Mouse (Mus musculus): Measurements from ENCODE around the gene Mrpl36. TPM values are rescaled to one million over a fixed set of nuclear protein-coding genes. Genes with fewer than 3 reads are reported as not detected.

Mrpl36 gene
- polyA plus RNA-seq, 1 experiment from 2014 or later = 73.0 TPM

- no peak overlapping the region for H3K4me3 ChIP-seq (ENCODE audit: low read depth, low read length)
- no peak overlapping the region for H3K9ac ChIP-seq (ENCODE audit: low read depth, low read length)
- no peaks in the 10 kb centered on the region for H3K9me3 ChIP-seq (replicated peaks; ENCODE audit: control insufficient read depth, low read length, poor library complexity, severe bottlenecking)
- WGBS = 46% methylated on average over 7 of the region's 7 CpGs
- H3K27me3 ChIP-seq (ENCODE audit: control insufficient read depth, insufficient read depth, low read depth, low read length) = no peaks in the 10 kb centered on the region
- ATAC-seq = no peak
- H3K27ac ChIP-seq (ENCODE audit: low read length) = no peak overlapping the region
- no peaks in the 10 kb centered on the region for H3K36me3 ChIP-seq (ENCODE audit: control insufficient read depth, insufficient read depth, low read length)
- no peak overlapping the region for H3K4me2 ChIP-seq (ENCODE audit: low read length)
- peaks cover 1% of the 10 kb centered on the region for H3K4me1 ChIP-seq (ENCODE audit: control insufficient read depth, insufficient read depth, low read length)
Observed at GRCm38 (mm10) chr13:73336753-73337152, 8.4 kb downstream of the Mrpl36 start.

- Histone ChIP-seq H3K4me1 (ENCODE audit: control insufficient read depth, insufficient read depth, low read length) (no peaks in the 10 kb centered on the region), H3K4me2 (ENCODE audit: low read length) (no peak overlapping the region), H3K4me3 (ENCODE audit: low read depth, low read length) (no peak overlapping the region), H3K36me3 (ENCODE audit: control insufficient read depth, insufficient read depth, low read length) (no peaks in the 10 kb centered on the region), H3K9me3 (replicated peaks; ENCODE audit: control insufficient read depth, low read length, poor library complexity, severe bottlenecking) (no peaks in the 10 kb centered on the region), H3K27me3 (ENCODE audit: control insufficient read depth, insufficient read depth, low read depth, low read length) (no peaks in the 10 kb centered on the region), H3K9ac (ENCODE audit: low read depth, low read length) (no peak overlapping the region), H3K27ac (ENCODE audit: low read length) (no peak overlapping the region)
- no peak for ATAC-seq
- 78% methylated on average over 9 of the region's 9 CpGs for whole genome bisulfite sequencing
Observed at GRCm38 (mm10) chr13:73345102-73345890, 17.0 kb downstream of the Mrpl36 start.

- H3K27me3 ChIP-seq (ENCODE audit: control insufficient read depth, insufficient read depth, low read depth, low read length) = no peaks in the 10 kb centered on the region
- no peaks in the 10 kb centered on the region for H3K36me3 ChIP-seq (ENCODE audit: control insufficient read depth, insufficient read depth, low read length)
- no peak for ATAC-seq
- H3K9ac ChIP-seq (ENCODE audit: low read depth, low read length) = no peak overlapping the region
- 60% methylated on average over 2 of the region's 2 CpGs for WGBS
- H3K4me2 ChIP-seq (ENCODE audit: low read length) = no peak overlapping the region
- no peaks in the 10 kb centered on the region for H3K4me1 ChIP-seq (ENCODE audit: control insufficient read depth, insufficient read depth, low read length)
- H3K9me3 ChIP-seq (replicated peaks; ENCODE audit: control insufficient read depth, low read length, poor library complexity, severe bottlenecking) = no peaks in the 10 kb centered on the region
- H3K27ac ChIP-seq (ENCODE audit: low read length) = no peak overlapping the region
- no peak overlapping the region for H3K4me3 ChIP-seq (ENCODE audit: low read depth, low read length)
Observed at GRCm38 (mm10) chr13:73346131-73346530, 17.8 kb downstream of the Mrpl36 start.

GRCm38 (mm10) chr13:73346743-73347142 lies 18.4 kb downstream of the Mrpl36 start:
- no peaks in the 10 kb centered on the region for H3K36me3 ChIP-seq (ENCODE audit: control insufficient read depth, insufficient read depth, low read length)
- H3K27ac ChIP-seq (ENCODE audit: low read length) = no peak overlapping the region
- H3K9me3 ChIP-seq (replicated peaks; ENCODE audit: control insufficient read depth, low read length, poor library complexity, severe bottlenecking) = no peaks in the 10 kb centered on the region
- H3K27me3 ChIP-seq (ENCODE audit: control insufficient read depth, insufficient read depth, low read depth, low read length) = no peaks in the 10 kb centered on the region
- no peak overlapping the region for H3K4me2 ChIP-seq (ENCODE audit: low read length)
- no peak for ATAC-seq
- H3K4me1 ChIP-seq (ENCODE audit: control insufficient read depth, insufficient read depth, low read length) = no peaks in the 10 kb centered on the region
- 73% methylated on average over 4 of the region's 4 CpGs for WGBS
- no peak overlapping the region for H3K9ac ChIP-seq (ENCODE audit: low read depth, low read length)
- no peak overlapping the region for H3K4me3 ChIP-seq (ENCODE audit: low read depth, low read length)

- no peaks in the 10 kb centered on the region for H3K36me3 ChIP-seq (ENCODE audit: control insufficient read depth, insufficient read depth, low read length)
- no peaks in the 10 kb centered on the region for H3K4me1 ChIP-seq (ENCODE audit: control insufficient read depth, insufficient read depth, low read length)
- no peak overlapping the region for H3K4me3 ChIP-seq (ENCODE audit: low read depth, low read length)
- no peak overlapping the region for H3K9ac ChIP-seq (ENCODE audit: low read depth, low read length)
- no peak for ATAC-seq
- H3K9me3 ChIP-seq (replicated peaks; ENCODE audit: control insufficient read depth, low read length, poor library complexity, severe bottlenecking) = no peaks in the 10 kb centered on the region
- 70% methylated on average over 3 of the region's 3 CpGs for WGBS
- no peak overlapping the region for H3K27ac ChIP-seq (ENCODE audit: low read length)
- H3K27me3 ChIP-seq (ENCODE audit: control insufficient read depth, insufficient read depth, low read depth, low read length) = no peaks in the 10 kb centered on the region
- H3K4me2 ChIP-seq (ENCODE audit: low read length) = no peak overlapping the region
Observed at GRCm38 (mm10) chr13:73347171-73347570, 18.9 kb downstream of the Mrpl36 start.

GRCm38 (mm10) chr13:73347922-73348650 lies 19.8 kb downstream of the Mrpl36 start:
- Histone ChIP-seq H3K4me1 (ENCODE audit: control insufficient read depth, insufficient read depth, low read length) (no peaks in the 10 kb centered on the region), H3K27ac (ENCODE audit: low read length) (no peak overlapping the region), H3K36me3 (ENCODE audit: control insufficient read depth, insufficient read depth, low read length) (no peaks in the 10 kb centered on the region), H3K9ac (ENCODE audit: low read depth, low read length) (no peak overlapping the region), H3K4me2 (ENCODE audit: low read length) (no peak overlapping the region), H3K27me3 (ENCODE audit: control insufficient read depth, insufficient read depth, low read depth, low read length) (no peaks in the 10 kb centered on the region), H3K4me3 (ENCODE audit: low read depth, low read length) (no peak overlapping the region), H3K9me3 (replicated peaks; ENCODE audit: control insufficient read depth, low read length, poor library complexity, severe bottlenecking) (no peaks in the 10 kb centered on the region)
- 88% methylated on average over 7 of the region's 7 CpGs for WGBS
- ATAC-seq = no peak

GRCm38 (mm10) chr13:73350741-73351140 lies 22.4 kb downstream of the Mrpl36 start:
- no peak overlapping the region for H3K9ac ChIP-seq (ENCODE audit: low read depth, low read length)
- no peaks in the 10 kb centered on the region for H3K36me3 ChIP-seq (ENCODE audit: control insufficient read depth, insufficient read depth, low read length)
- ATAC-seq = no peak
- WGBS = 89% methylated on average over 9 of the region's 9 CpGs
- H3K4me3 ChIP-seq (ENCODE audit: low read depth, low read length) = no peak overlapping the region
- no peaks in the 10 kb centered on the region for H3K27me3 ChIP-seq (ENCODE audit: control insufficient read depth, insufficient read depth, low read depth, low read length)
- H3K4me1 ChIP-seq (ENCODE audit: control insufficient read depth, insufficient read depth, low read length) = no peaks in the 10 kb centered on the region
- H3K27ac ChIP-seq (ENCODE audit: low read length) = no peak overlapping the region
- no peaks in the 10 kb centered on the region for H3K9me3 ChIP-seq (replicated peaks; ENCODE audit: control insufficient read depth, low read length, poor library complexity, severe bottlenecking)
- no peak overlapping the region for H3K4me2 ChIP-seq (ENCODE audit: low read length)

GRCm38 (mm10) chr13:73351910-73352309 lies 23.6 kb downstream of the Mrpl36 start:
- H3K36me3 ChIP-seq (ENCODE audit: control insufficient read depth, insufficient read depth, low read length) = no peaks in the 10 kb centered on the region
- H3K9ac ChIP-seq (ENCODE audit: low read depth, low read length) = no peak overlapping the region
- H3K9me3 ChIP-seq (replicated peaks; ENCODE audit: control insufficient read depth, low read length, poor library complexity, severe bottlenecking) = no peaks in the 10 kb centered on the region
- no peaks in the 10 kb centered on the region for H3K27me3 ChIP-seq (ENCODE audit: control insufficient read depth, insufficient read depth, low read depth, low read length)
- H3K27ac ChIP-seq (ENCODE audit: low read length) = no peak overlapping the region
- no peak for ATAC-seq
- H3K4me3 ChIP-seq (ENCODE audit: low read depth, low read length) = no peak overlapping the region
- WGBS = 68% methylated on average over 3 of the region's 3 CpGs
- no peak overlapping the region for H3K4me2 ChIP-seq (ENCODE audit: low read length)
- no peaks in the 10 kb centered on the region for H3K4me1 ChIP-seq (ENCODE audit: control insufficient read depth, insufficient read depth, low read length)

- ATAC-seq = no peak
- Histone ChIP-seq H3K4me3 (ENCODE audit: low read depth, low read length) (no peak overlapping the region), H3K36me3 (ENCODE audit: control insufficient read depth, insufficient read depth, low read length) (no peaks in the 10 kb centered on the region), H3K27me3 (ENCODE audit: control insufficient read depth, insufficient read depth, low read depth, low read length) (no peaks in the 10 kb centered on the region), H3K4me2 (ENCODE audit: low read length) (no peak overlapping the region), H3K9me3 (replicated peaks; ENCODE audit: control insufficient read depth, low read length, poor library complexity, severe bottlenecking) (no peaks in the 10 kb centered on the region), H3K9ac (ENCODE audit: low read depth, low read length) (no peak overlapping the region), H3K4me1 (ENCODE audit: control insufficient read depth, insufficient read depth, low read length) (no peaks in the 10 kb centered on the region), H3K27ac (ENCODE audit: low read length) (no peak overlapping the region)
Observed at GRCm38 (mm10) chr13:73352491-73352890, 24.2 kb downstream of the Mrpl36 start.
